19 mouse cellular contexts compared by ENCODE assay signal in the genomic region with DNA sequence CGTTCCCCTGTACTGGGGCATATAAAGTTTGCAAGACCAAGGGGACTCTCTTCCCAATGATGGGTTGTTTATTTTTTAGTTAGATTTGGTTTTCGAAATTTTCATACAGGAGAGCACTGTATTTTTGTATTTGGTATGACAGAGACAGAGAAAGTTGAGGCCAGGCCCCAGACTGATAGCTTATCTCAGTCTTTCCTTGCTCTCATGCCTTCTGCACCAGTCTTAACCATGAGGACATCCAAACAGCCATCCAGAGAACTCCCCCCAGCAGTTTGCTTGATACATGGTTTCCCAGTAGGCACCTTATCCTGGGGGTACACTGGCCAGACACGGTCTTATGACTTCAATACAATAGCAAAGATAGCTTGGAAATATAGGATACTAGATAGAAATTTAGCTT.
"Had no signal": no experiment of that assay in that cellular context is flagged by ENCODE, and none has a peak within 500 bp of the region (broad histone marks: within the 10 kb centered on the region; RNA-seq: fewer than 3 reads in every experiment).

No protein-coding gene starts in this region.

- H3K4me3 ChIP-seq: kidney, embryonic 15.5 days; limb, embryonic 12.5 days; limb, embryonic 15.5 days; neural tube, embryonic 12.5 days; neural tube, embryonic 15.5 days had no signal

- H3K4me1 ChIP-seq: kidney, embryonic 15.5 days; limb, embryonic 12.5 days; limb, embryonic 15.5 days; neural tube, embryonic 12.5 days; neural tube, embryonic 15.5 days had no signal

- H3K27ac ChIP-seq: kidney, embryonic 15.5 days; limb, embryonic 12.5 days; limb, embryonic 15.5 days; neural tube, embryonic 12.5 days; neural tube, embryonic 15.5 days had no signal

- DNase-seq: kidney, adult 2 months; kidney, postnatal 10 days; kidney, postnatal 36 days; left cerebral cortex, postnatal 4 days; lung, adult 2 months; lung, postnatal 14 days; lung, postnatal 4 days; midbrain, embryonic 14.5 days; right cerebral cortex, adult 18-20 months; right cerebral cortex, postnatal 25 days; thymus, adult 18-20 months; thymus, postnatal 36 days had no signal

- H3K36me3 ChIP-seq: limb, embryonic 15.5 days; neural tube, embryonic 12.5 days; neural tube, embryonic 15.5 days had no signal

- ATAC-seq: intestine, postnatal 0 days had no signal

- H3K27me3 ChIP-seq: neural tube, embryonic 12.5 days; neural tube, embryonic 15.5 days had no signal

- H3K9me3 ChIP-seq: kidney, embryonic 15.5 days; limb, embryonic 12.5 days; limb, embryonic 15.5 days; neural tube, embryonic 12.5 days; neural tube, embryonic 15.5 days had no signal

- H3K4me2 ChIP-seq: kidney, embryonic 15.5 days; limb, embryonic 12.5 days; limb, embryonic 15.5 days; midbrain, embryonic 11.5 days; neural tube, embryonic 12.5 days; neural tube, embryonic 15.5 days had no signal

- H3K9ac ChIP-seq: kidney, embryonic 15.5 days; limb, embryonic 12.5 days; limb, embryonic 15.5 days; neural tube, embryonic 12.5 days; neural tube, embryonic 15.5 days had no signal
